Mouse (Mus musculus): ENCODE results near the gene A730071L15Rik. TPM values are rescaled to one million over a fixed set of nuclear protein-coding genes. Genes with fewer than 3 reads are reported as not detected.
A peak's percentile ranks its signal among the peaks of the same experiment; 100 is the strongest.

Gene A730071L15Rik
- total RNA-seq (2021), result under 1 TPM in 1 of 2 experiments, not detected in 1; 0.31 TPM
- long read RNA-seq, experiment 1, result 0 reads
- long read RNA-seq, experiment 2, result 0 reads

GRCm38 (mm10) chr11:6199410-6200086, at the start of gene A730071L15Rik:
TSS of gene A730071L15Rik (plus strand) at chr11:6200029.
- H3K4me3 ChIP-seq, result peak within 1 kb of the TSS; percentile 99
- peak within 1 kb of the TSS; percentile 99 for H3K27ac ChIP-seq
- TF ChIP-seq CTCF (conservative IDR thresholded peaks at IDR 0.05), result no peak; the same call in 1 of the 2 replicates
- DNase-seq (ENCODE audit: low spot score in 2 of 2), result no peak

GRCm38 (mm10) chr11:6152864-6153263, 47.0 kb upstream of the A730071L15Rik start:
- TF ChIP-seq CTCF (conservative IDR thresholded peaks at IDR 0.05), result no peak
- Histone ChIP-seq H3K27ac (no peak overlapping the region), H3K4me3 (no peak overlapping the region)
- DNase-seq (ENCODE audit: low spot score in 2 of 2), result no peak

GRCm38 (mm10) chr11:6154211-6154701, 45.6 kb upstream of the A730071L15Rik start:
- TF ChIP-seq CTCF (conservative IDR thresholded peaks at IDR 0.05), result no peak
- peak in 1 of 2 experiments; percentile 26 for DNase-seq (ENCODE audit: low spot score in 2 of 2)
- Histone ChIP-seq H3K4me3 (no peak overlapping the region), H3K27ac (peak overlapping the region; percentile 58)

- H3K27ac ChIP-seq, result peak overlapping the region; percentile 37; the same call in 1 of the 2 replicates
- DNase-seq (ENCODE audit: low spot score in 2 of 2), result no peak
- H3K4me3 ChIP-seq, result no peak overlapping the region
- no peak for TF ChIP-seq CTCF (conservative IDR thresholded peaks at IDR 0.05)
These were observed 43.2 kb upstream of the A730071L15Rik start for GRCm38 (mm10) chr11:6156651-6157050.

GRCm38 (mm10) chr11:6157119-6157518, 42.7 kb upstream of the A730071L15Rik start:
- no peak for TF ChIP-seq CTCF (conservative IDR thresholded peaks at IDR 0.05)
- Histone ChIP-seq H3K4me3 (no peak overlapping the region), H3K27ac (no peak overlapping the region)
- no peak for DNase-seq (ENCODE audit: low spot score in 2 of 2)

GRCm38 (mm10) chr11:6158515-6158914, 41.3 kb upstream of the A730071L15Rik start:
- no peak for DNase-seq (ENCODE audit: low spot score in 2 of 2)
- no peak for TF ChIP-seq CTCF (conservative IDR thresholded peaks at IDR 0.05)
- Histone ChIP-seq H3K27ac (no peak overlapping the region), H3K4me3 (no peak overlapping the region)

GRCm38 (mm10) chr11:6159704-6160275, 40.0 kb upstream of the A730071L15Rik start:
- no peak for DNase-seq (ENCODE audit: low spot score in 2 of 2)
- no peak for TF ChIP-seq CTCF (conservative IDR thresholded peaks at IDR 0.05)

GRCm38 (mm10) chr11:6160663-6161271, 39.1 kb upstream of the A730071L15Rik start:
- TF ChIP-seq CTCF (conservative IDR thresholded peaks at IDR 0.05), result no peak
- Histone ChIP-seq H3K27ac (peak overlapping the region; percentile 86), H3K4me3 (no peak overlapping the region)
- no peak for DNase-seq (ENCODE audit: low spot score in 2 of 2)

More at GRCm38 (mm10) chr11:6159704-6160275, 40.0 kb upstream of the A730071L15Rik start:
- no peak overlapping the region for H3K4me3 ChIP-seq
- H3K27ac ChIP-seq, result peak overlapping the region; percentile 86

GRCm38 (mm10) chr11:6161549-6161948, 38.3 kb upstream of the A730071L15Rik start:
- Histone ChIP-seq H3K4me3 (no peak overlapping the region), H3K27ac (peak overlapping the region; percentile 86)
- no peak for TF ChIP-seq CTCF (conservative IDR thresholded peaks at IDR 0.05)
- no peak for DNase-seq (ENCODE audit: low spot score in 2 of 2)

GRCm38 (mm10) chr11:6163062-6163461, 36.8 kb upstream of the A730071L15Rik start:
- no peak for TF ChIP-seq CTCF (conservative IDR thresholded peaks at IDR 0.05)
- H3K27ac ChIP-seq, result peak overlapping the region; percentile 43; the same call in 1 of the 2 replicates
- no peak for DNase-seq (ENCODE audit: low spot score in 2 of 2)
- H3K4me3 ChIP-seq, result no peak overlapping the region

GRCm38 (mm10) chr11:6163706-6164105, 36.1 kb upstream of the A730071L15Rik start:
- TF ChIP-seq CTCF (conservative IDR thresholded peaks at IDR 0.05), result no peak
- no peak for DNase-seq (ENCODE audit: low spot score in 2 of 2)
- H3K27ac ChIP-seq, result peak overlapping the region; percentile 43; the same call in 1 of the 2 replicates
- H3K4me3 ChIP-seq, result no peak overlapping the region

GRCm38 (mm10) chr11:6164781-6165180, 35.0 kb upstream of the A730071L15Rik start:
- Histone ChIP-seq H3K4me3 (no peak overlapping the region), H3K27ac (peak overlapping the region; percentile 39; the same call in 1 of the 2 replicates)
- no peak for DNase-seq (ENCODE audit: low spot score in 2 of 2)
- TF ChIP-seq CTCF (conservative IDR thresholded peaks at IDR 0.05), result no peak
